Mouse (Mus musculus): ENCODE results near the gene Sds. TPM values are rescaled to one million over a fixed set of nuclear protein-coding genes. Genes with fewer than 3 reads are reported as not detected.

Gene Sds
- total RNA-seq, 2 experiments from 2014 or later: 0.26 to 0.70 TPM

DNA sequence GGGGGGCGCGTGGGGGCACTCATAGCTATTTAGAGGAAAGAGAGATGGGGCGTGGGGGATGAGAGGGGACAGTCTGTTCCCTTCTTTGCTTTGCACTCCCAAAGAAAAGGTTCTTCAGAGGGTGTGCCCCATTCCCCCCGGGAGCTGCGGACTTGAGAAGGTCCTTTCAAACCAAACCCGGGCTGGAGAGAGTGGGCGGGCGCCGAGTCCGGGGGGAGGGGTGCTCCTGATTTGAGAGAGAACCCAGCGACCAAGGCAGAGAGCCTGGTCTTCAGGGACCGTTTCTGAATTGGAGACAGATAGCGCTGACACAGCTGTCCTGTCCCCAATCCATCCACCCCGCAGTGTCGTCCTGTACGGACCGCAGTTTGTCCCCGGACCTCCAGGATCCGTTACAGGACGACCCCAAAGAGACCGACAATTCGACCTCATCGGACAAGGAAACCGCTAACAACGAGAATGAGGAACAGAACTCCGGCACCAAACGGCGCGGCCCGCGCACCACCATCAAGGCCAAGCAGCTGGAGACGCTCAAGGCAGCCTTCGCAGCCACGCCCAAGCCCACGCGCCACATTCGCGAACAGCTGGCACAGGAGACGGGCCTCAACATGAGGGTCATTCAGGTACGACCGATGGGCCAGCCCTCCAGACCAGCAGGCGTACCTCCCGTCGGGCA is 41.2 kb upstream of the Sds start:
- intact Hi-C loops (cut with DNase I): no loop called here
- no peak for DNase-seq
- no peak overlapping the region for H3K27ac ChIP-seq
- no peak overlapping the region for H3K4me3 ChIP-seq
- TF ChIP-seq CTCF (IDR thresholded peaks at IDR 0.05): no peak

DNA sequence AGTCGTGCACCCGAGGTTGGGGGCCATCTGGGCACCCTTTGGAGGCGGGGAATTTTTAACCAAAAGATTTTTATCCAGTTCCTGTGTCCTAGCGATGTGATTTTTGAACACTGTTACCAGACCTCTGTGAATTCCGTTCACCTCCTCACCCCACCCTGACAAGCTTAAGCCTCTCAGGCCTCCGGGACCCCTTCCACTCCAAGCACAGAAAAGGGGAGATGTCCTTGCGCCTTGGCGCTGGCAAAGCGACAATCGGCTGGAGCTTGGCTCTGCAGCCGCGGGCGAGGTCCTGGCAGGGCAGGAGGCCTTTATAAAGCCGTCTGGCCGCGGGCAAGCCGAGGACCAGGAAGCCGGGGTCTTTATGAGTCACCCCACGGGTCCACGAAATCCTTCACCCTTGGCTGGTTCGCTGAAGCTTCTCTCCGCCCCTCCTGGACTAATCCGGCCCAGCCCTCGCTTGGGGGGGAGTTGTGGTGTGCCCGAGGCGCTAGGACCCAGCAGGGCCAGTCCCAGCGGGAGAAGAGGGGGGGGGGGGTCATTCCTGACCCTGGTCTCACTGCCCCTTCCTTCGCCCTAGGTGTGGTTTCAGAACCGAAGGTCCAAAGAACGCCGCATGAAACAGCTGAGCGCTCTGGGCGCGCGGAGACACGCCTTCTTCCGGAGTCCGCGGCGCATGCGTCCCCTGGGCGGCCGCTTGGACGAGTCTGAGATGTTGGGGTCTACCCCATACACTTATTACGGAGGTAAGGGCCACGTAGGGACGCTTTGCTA is 40.4 kb upstream of the Sds start:
- TF ChIP-seq CTCF (IDR thresholded peaks at IDR 0.05): no peak
- peak overlapping the region; percentile 55 for H3K4me3 ChIP-seq
- intact Hi-C loops (cut with DNase I): no loop called here
- no peak overlapping the region for H3K27ac ChIP-seq
- no peak for DNase-seq

DNA sequence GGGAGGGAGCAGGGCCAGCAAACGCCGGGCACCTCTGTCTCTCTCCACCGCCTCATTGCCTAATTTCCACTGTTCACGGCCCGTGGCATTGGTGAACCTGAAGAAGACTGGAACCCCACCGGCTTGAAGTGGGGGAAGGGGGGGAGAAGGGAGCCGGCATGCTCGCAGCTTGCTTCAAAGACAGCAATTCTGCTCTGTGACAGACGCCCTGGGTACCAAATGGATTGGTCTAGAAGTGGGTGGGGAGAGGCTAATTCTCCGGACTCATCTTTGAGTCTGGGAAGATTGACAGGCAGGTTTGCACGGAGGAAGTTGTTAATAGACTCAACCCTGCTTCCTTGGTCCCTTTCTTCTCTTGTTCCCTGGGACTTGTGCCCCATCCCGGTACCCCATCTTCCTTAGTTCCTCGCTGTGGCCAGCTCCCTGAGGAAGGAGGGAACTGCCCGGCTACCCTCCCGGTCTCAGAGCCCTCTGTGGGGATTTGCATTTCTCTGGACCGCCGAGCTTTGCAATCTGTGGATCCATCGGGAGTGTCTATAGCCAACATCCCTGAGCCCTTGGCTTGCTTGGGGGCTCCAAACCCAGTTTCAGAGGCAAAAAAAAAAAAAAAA is 39.3 kb upstream of the Sds start:
- DNase-seq: no peak
- intact Hi-C loops (cut with DNase I): no loop called here
- no peak overlapping the region for H3K27ac ChIP-seq
- no peak for TF ChIP-seq CTCF (IDR thresholded peaks at IDR 0.05)
- no peak overlapping the region for H3K4me3 ChIP-seq

DNA sequence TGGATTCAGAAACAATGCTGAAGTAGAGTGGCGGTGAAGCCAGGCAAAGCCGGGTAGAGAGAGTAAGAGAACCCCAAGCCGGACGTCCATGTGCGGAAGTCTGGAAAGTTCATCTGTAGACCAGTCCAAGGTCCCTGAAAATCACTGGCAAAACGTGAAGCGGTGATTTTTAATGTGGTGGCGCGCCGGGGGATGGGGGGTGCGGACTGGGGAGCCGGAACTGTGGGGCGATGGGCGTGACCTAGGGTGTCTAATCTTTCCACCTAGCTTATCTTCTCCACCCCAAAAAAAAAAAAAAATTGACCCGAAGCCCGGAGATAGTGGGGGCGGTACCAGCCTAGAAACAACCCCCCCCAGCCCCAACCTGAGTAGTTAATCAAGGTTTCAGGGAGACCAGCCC is 38.8 kb upstream of the Sds start:
- intact Hi-C loops (cut with DNase I): no loop called here
- Histone ChIP-seq H3K27ac (no peak overlapping the region), H3K4me3 (no peak overlapping the region)
- no peak for TF ChIP-seq CTCF (IDR thresholded peaks at IDR 0.05)
- no peak for DNase-seq

DNA sequence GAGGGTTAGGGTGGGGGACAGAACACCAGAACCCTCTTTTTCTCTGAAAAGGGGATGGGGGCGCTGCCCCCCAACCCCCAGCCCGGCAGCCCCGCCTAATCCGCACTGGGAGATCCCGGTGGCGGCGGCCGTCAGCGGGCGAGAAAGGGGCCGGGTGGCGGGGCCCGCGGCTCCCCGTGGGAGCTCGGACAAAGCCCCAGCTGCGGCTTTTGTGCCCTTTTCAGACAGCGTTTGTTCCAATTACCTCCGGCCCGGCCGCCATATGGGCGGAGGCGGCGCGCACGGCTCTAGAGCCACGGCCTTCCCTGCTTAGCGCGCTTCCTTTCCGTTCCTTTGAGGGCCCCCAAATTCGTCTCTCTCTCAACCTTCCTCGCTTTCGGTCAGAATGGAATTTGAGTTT is 38.3 kb upstream of the Sds start:
- no peak overlapping the region for H3K27ac ChIP-seq
- peak overlapping the region; percentile 28; the same call in 1 of the 2 replicates for H3K4me3 ChIP-seq
- TF ChIP-seq CTCF (IDR thresholded peaks at IDR 0.05): no peak
- no peak for DNase-seq
- intact Hi-C loops (cut with DNase I): no loop called here

DNA sequence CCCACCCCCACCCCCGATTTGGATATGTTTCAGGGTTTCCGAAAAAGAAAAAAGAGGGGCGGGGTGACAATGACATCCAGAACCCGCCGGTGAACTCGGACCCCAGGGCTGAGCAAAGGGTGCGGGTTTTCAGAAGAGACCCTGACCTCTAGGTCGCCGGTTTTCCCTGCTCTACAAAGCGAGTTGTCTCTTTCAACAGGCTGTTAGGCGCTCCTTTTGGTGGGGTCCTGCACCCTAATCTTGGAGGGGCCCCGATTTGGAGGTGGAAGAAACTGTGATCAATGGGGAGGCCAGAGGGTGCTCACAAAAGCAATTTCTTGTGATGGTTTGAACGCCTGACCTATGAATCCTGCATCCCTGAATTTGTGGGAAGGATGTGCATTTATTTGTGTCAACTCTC is 37.9 kb upstream of the Sds start:
- H3K27ac ChIP-seq: no peak overlapping the region
- no peak overlapping the region for H3K4me3 ChIP-seq
- intact Hi-C loops (cut with DNase I): no loop called here
- TF ChIP-seq CTCF (IDR thresholded peaks at IDR 0.05): no peak
- DNase-seq: no peak

DNA sequence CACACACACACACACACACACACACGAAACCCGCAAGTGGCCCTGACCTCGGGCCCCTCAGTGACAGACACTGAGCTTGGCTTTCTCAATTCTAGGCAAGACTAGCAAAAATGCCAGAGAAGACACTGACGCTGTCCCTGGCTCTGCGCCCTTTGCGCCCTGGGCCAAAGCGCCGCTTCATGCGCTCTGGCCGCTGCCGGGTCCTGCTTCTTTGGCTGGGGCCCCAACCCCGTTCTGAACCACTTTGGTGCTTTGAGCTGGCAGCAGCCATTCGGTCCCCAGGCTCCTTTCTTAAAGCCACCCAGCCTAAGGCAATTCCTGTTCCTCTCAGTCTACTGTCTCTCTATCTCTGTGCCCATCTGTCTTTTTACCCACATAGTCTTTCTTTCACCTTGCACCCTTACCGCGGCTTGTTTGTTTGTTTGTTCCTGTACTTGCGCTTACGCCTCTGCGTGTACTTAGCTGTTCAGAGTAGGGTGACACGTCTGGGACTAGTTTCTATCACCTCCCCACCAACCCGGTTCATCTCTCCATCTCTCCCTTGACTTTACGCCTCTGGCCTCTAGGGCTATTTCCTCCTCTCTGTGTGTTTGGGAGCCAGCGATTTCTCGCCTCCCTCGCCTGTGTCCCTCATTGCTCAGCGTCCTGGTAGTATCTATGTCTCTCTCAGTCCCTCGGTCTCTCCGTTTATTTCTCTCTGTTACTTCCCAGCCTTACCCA is 37.2 kb upstream of the Sds start:
- DNase-seq: no peak
- TF ChIP-seq CTCF (IDR thresholded peaks at IDR 0.05): no peak
- intact Hi-C loops (cut with DNase I): no loop called here
- Histone ChIP-seq H3K27ac (no peak overlapping the region), H3K4me3 (no peak overlapping the region; the same call in 1 of the 2 replicates)

DNA sequence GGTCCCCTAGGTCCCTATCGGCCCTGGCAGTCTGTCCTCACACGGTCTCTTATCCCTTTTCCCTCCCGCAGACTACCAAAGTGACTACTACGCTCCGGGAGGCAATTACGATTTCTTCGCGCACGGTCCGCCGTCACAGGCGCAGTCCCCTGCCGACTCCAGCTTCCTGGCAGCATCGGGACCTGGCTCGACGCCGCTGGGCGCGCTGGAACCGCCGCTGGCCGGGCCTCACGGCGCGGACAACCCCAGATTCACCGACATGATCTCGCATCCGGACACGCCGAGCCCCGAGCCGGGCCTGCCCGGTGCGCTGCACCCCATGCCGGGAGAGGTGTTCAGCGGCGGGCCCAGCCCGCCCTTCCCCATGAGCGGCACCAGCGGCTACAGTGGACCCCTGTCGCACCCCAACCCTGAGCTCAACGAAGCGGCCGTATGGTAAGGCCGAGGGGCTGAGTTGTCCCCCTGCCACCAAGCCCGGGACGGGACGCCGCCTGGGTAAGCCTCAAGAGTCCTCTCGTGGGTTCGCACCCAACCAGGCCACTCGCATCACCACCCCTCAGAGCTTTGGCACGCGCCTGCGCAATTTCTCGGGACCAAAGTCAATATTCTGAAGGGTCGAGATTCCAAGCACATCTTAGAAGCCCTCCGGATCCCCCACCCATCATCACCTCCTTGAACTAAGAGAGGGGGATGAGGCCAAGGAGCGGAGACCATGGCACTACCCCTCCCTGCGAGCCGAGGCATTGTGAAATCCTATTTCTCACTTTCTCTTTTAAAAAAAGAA is 36.2 kb upstream of the Sds start:
- DNase-seq: peak; percentile 48
- TF ChIP-seq CTCF (IDR thresholded peaks at IDR 0.05): no peak
- intact Hi-C loops (cut with DNase I): loop anchor here (2.0 kb wide), 2 partner anchors 229 to 293 kb away; no protein-coding TSS in a partner anchor
- peak overlapping the region; percentile 69 for H3K4me3 ChIP-seq
- no peak overlapping the region for H3K27ac ChIP-seq

DNA sequence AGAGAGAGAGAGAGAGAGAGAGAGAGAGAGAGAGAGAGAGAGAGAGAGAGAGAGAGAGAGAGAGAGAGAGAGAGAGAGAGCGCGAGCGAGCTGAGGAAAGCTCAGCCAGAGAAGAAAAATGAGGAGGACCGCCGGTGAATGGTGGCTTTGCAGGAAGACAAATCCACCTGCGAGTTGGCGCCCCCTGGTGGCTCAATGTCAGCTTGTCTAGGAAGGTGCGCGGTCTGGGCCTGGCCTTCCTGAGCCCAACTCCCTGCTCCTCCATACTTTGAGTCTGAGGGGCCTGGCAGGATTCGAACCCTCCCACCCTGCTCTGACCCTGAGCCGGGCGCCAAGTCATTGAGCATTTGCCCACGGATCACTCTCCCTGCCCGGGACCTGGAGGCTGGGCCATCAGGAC is 35.6 kb upstream of the Sds start:
- intact Hi-C loops (cut with DNase I): loop anchor here (2.0 kb wide), 2 partner anchors 230 to 294 kb away; no protein-coding TSS in a partner anchor
- peak overlapping the region; percentile 69 for H3K4me3 ChIP-seq
- no peak overlapping the region for H3K27ac ChIP-seq
- DNase-seq: peak; percentile 90
- peak; percentile 86 for TF ChIP-seq CTCF (IDR thresholded peaks at IDR 0.05)

DNA sequence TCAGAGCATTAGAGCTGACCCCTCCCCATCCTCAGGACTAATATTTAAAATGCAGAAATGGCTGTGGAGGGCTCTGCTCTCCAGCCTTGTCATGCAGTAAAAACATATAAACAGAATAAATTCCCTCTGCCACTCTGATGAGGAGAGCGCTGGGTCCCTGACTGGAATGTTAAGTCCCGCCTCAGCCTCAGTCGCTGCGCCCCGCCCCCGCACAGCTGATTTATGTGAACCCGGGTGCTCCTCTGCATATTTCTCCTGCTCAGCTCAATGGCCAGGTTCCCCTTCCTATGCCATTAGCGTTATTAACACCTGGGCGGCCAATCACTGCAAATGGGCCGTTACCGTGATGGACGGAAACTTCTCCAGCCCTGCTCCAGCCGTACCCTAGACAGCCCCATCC is 29.0 kb upstream of the Sds start:
- no peak for DNase-seq
- intact Hi-C loops (cut with DNase I): no loop called here
- no peak overlapping the region for H3K4me3 ChIP-seq
- TF ChIP-seq CTCF (IDR thresholded peaks at IDR 0.05): no peak
- H3K27ac ChIP-seq: no peak overlapping the region

DNA sequence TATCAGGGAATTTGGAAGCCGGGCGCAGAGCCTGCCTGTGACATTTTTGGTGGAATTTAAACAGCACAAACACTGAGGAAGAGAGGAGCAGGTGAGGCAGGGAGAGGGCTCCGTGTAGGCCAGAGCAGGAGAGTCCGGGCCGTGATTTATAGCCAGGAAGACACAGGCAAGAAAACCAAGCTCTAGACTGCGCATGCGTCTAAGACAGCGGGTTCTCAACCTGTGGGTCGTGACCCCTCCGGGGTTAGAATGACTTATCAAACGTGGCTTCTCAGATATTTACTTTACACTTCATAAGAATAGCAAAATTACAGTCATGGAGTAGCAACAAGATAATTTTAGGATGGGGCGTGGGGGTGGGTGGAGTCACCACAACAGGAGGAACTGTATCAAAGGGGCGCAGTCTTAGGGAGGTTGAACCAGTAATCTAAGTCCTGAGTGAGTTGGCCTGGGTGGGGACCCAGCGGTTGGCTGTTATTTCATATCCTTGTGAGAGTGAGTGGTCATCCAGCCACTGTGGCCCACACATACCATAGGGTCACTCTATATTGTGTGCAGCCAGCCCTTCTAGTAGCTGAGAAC is 21.5 kb upstream of the Sds start:
- intact Hi-C loops (cut with DNase I): no loop called here
- no peak for TF ChIP-seq CTCF (IDR thresholded peaks at IDR 0.05)
- no peak overlapping the region for H3K4me3 ChIP-seq
- no peak for DNase-seq
- H3K27ac ChIP-seq: no peak overlapping the region

DNA sequence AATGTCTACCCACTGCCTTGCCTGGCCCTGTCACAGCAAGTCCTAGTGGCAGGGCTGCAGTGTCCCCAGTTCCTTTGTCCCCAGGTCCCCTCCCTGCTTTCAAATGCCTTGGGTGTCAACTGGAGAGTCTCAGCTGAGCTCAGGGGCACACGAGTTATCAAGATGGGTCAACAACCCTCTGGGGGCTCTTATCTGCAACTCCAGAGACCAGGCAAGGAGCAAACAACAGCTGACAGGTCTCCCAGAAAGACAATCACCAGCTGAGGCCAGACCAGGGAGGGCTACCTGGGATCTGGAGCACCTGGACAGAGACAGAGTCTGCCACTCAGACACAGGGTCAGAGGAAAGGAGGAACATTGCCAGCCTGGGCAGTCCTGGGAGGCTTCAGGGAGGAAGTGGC is 20.1 kb upstream of the Sds start:
- no peak overlapping the region for H3K4me3 ChIP-seq
- no peak for DNase-seq
- intact Hi-C loops (cut with DNase I): no loop called here
- no peak overlapping the region for H3K27ac ChIP-seq
- no peak for TF ChIP-seq CTCF (IDR thresholded peaks at IDR 0.05)
